Mouse (Mus musculus) liver, postnatal 0 days (tissue): ENCODE measurements at regions not wholly inside any gene's neighbourhood (a gene's known extent, or its start where the extent isn't known, plus 50 kb on each side); places are given as distances from the start of the nearest gene placed in this dataset.

Experiments
- ATAC-seq: fragments of 200-750 bp; cut with Nextera tagmentation; 2 replicates; pipeline ENCODE4 v1.8.0; 2017; ENCODE audit warnings: mild to moderate bottlenecking, moderate library complexity
- DNase-seq: peaks from one replicate; pipeline ENCODE4 v3.0.0-alpha.2; 2016
- H3K27ac ChIP-seq: fragments of 300-500 bp; sonication (generic); 2 replicates; pipeline ENCODE4 v1.5.1; 2014; ENCODE audit warnings: antibody characterized with exemption, moderate library complexity, mild to moderate bottlenecking, low read depth
- H3K27me3 ChIP-seq: fragments of 300-500 bp; sonication (generic); 2 replicates; pipeline ENCODE4 v1.6.1; 2014; ENCODE audit warnings: low read length, control low read depth, mixed read lengths; ENCODE audit not compliant: insufficient read depth
- H3K36me3 ChIP-seq: fragments of 300-500 bp; sonication (generic); replicated peaks from 2 replicates; pipeline ENCODE4 v1.6.1; 2014; ENCODE audit warnings: mild to moderate bottlenecking, control low read depth, low read length, moderate library complexity, mixed read lengths; ENCODE audit not compliant: insufficient read depth
- H3K4me1 ChIP-seq: fragments of 300-500 bp; sonication (generic); 2 replicates; pipeline ENCODE4 v1.6.1; 2014; ENCODE audit warnings: antibody characterized with exemption, mild to moderate bottlenecking, control low read depth; ENCODE audit not compliant: insufficient read depth
- H3K4me2 ChIP-seq: fragments of 300-500 bp; sonication (generic); 2 replicates; pipeline ENCODE4 v1.6.1; 2014; ENCODE audit warnings: low read depth, mild to moderate bottlenecking, low read length, moderate library complexity, mixed read lengths
- H3K4me3 ChIP-seq: fragments of 300-500 bp; sonication (generic); 2 replicates; pipeline ENCODE4 v1.5.1; 2014; ENCODE audit warnings: low read depth, low read length
- H3K9ac ChIP-seq: fragments of 300-500 bp; sonication (generic); replicated peaks from 2 replicates; pipeline ENCODE4 v1.6.1; 2014; ENCODE audit warnings: mild to moderate bottlenecking, moderate library complexity
- H3K9me3 ChIP-seq: fragments of 300-500 bp; sonication (generic); 2 replicates; pipeline ENCODE4 v1.6.1; 2016; ENCODE audit warnings: mild to moderate bottlenecking, control low read depth, low read length, mixed read lengths
- CTCF ChIP-seq: sonication (generic); IDR thresholded peaks from 2 replicates; pipeline ENCODE4 v1.5.1; 2016; ENCODE audit warnings: antibody characterized with exemption, low read depth
- EP300 ChIP-seq: IDR thresholded peaks from 2 replicates; pipeline ENCODE4 v1.6.1; 2016; ENCODE audit warnings: antibody characterized with exemption, low read depth, mild to moderate bottlenecking
- WGBS: fragments of 180-500 bp; shearing (Covaris S2); extraction: QIAGEN DNeasy Blood & Tissue Kit; methylation state at CpG from one replicate; pipeline ENCODE4 v1.1.7; 2014; ENCODE audit not compliant: insufficient replicate concordance; 5-methylcytosine and 5-hydroxymethylcytosine counted together

- Histone ChIP-seq H3K36me3 (no peaks in the 10 kb centered on the region), H3K4me2 (no peak overlapping the region), H3K27me3 (no peaks in the 10 kb centered on the region), H3K27ac (no peak overlapping the region), H3K9ac (no peak overlapping the region), H3K4me3 (no peak overlapping the region), H3K9me3 (no peaks in the 10 kb centered on the region), H3K4me1 (no peaks in the 10 kb centered on the region)
- ATAC-seq (no peak), DNase-seq (no peak)
- no peak for TF ChIP-seq EP300
- 78% methylated on average over 5 of the region's 5 CpGs for WGBS
These were observed 124.7 kb downstream of the Aipl1 start for GRCm38 (mm10) chr11:71912626-71913025.

DNA sequence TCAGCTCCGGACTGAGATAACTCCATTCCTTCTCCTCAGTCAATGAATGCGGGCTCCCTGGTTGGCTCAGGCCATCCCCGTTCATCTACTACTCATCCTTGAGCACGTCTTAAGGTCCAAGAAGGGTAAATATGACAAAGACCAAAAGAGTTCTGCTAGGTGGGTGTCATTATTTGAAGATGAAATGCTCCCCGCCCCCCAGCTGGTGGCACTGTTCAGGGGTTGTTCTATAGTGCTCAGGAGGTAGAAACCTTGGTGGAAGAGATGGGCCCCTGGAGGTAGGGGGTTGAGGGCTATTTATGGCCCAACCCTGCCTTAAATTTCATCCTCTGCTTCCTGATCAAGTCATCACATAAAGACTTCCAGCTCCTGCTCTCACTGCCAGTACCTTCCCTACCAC is 126.0 kb downstream of the Aipl1 start:
- DNase-seq (no peak), ATAC-seq (no peak)
- no peaks in the 10 kb centered on the region for H3K36me3 ChIP-seq
- no peak overlapping the region for H3K4me2 ChIP-seq
- no peak overlapping the region for H3K4me3 ChIP-seq
- no peak overlapping the region for H3K27ac ChIP-seq
- no peaks in the 10 kb centered on the region for H3K4me1 ChIP-seq
- H3K9me3 ChIP-seq, result no peaks in the 10 kb centered on the region
- H3K9ac ChIP-seq, result no peak overlapping the region
- 70% methylated on average over 5 of the region's 5 CpGs for WGBS
- TF ChIP-seq EP300, result no peak
- TF ChIP-seq CTCF, result no peak
- H3K27me3 ChIP-seq, result no peaks in the 10 kb centered on the region

DNA sequence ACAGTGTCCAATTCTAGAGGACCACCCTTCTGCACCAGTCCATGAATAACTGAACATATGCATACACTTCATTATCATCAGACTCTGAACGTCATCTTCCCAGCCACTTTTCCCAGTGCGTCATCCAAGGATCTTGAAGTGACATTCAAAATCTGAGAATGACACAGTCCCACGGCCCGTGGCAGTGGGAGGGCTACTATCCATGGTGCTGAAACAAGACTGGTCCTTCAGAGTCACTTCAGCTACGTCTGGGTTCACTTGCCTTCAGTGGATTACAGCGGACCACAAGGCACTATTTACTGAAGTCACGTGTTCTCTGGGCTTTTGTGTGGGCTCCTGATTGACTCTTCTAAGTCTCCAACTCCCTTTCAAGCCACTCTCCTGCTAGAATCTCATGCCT is 128.7 kb downstream of the Aipl1 start:
- no peaks in the 10 kb centered on the region for H3K36me3 ChIP-seq
- no peak overlapping the region for H3K9ac ChIP-seq
- H3K4me3 ChIP-seq, result no peak overlapping the region
- H3K4me1 ChIP-seq, result no peaks in the 10 kb centered on the region
- DNase-seq (no peak), ATAC-seq (no peak)
- no peak for TF ChIP-seq CTCF
- no peak for TF ChIP-seq EP300
- no peak overlapping the region for H3K27ac ChIP-seq
- WGBS, result 32% methylated on average over 7 of the region's 7 CpGs
- no peak overlapping the region for H3K4me2 ChIP-seq
- H3K27me3 ChIP-seq, result no peaks in the 10 kb centered on the region
- H3K9me3 ChIP-seq, result no peaks in the 10 kb centered on the region

DNA sequence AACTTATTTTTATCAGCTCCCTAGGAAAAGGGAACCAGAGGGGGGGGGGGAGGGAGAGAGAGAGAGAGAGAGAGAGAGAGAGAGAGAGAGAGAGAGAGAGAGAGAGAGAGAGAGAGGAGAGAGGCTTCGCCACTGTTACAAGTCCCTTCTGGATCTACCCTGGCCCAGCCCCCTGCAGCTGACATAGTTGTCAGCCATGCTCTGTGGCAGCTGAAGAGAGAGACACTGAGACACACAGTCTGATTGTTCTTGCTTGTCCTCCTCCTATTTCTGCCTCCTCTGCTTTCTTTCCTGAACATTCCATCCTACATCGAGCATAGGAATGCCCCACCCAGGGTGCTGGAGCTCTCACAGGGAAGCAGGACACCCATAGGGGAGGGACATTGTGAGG is 134.3 kb downstream of the Aipl1 start:
- H3K4me3 ChIP-seq, result no peak overlapping the region
- no peaks in the 10 kb centered on the region for H3K9me3 ChIP-seq
- H3K36me3 ChIP-seq, result no peaks in the 10 kb centered on the region
- TF ChIP-seq EP300 (no peak), CTCF (no peak)
- DNase-seq (no peak), ATAC-seq (no peak)
- no peak overlapping the region for H3K9ac ChIP-seq
- H3K4me1 ChIP-seq, result no peaks in the 10 kb centered on the region
- no peaks in the 10 kb centered on the region for H3K27me3 ChIP-seq
- no peak overlapping the region for H3K4me2 ChIP-seq
- H3K27ac ChIP-seq, result no peak overlapping the region
- 32% methylated on average over 2 of the region's 2 CpGs for WGBS

DNA sequence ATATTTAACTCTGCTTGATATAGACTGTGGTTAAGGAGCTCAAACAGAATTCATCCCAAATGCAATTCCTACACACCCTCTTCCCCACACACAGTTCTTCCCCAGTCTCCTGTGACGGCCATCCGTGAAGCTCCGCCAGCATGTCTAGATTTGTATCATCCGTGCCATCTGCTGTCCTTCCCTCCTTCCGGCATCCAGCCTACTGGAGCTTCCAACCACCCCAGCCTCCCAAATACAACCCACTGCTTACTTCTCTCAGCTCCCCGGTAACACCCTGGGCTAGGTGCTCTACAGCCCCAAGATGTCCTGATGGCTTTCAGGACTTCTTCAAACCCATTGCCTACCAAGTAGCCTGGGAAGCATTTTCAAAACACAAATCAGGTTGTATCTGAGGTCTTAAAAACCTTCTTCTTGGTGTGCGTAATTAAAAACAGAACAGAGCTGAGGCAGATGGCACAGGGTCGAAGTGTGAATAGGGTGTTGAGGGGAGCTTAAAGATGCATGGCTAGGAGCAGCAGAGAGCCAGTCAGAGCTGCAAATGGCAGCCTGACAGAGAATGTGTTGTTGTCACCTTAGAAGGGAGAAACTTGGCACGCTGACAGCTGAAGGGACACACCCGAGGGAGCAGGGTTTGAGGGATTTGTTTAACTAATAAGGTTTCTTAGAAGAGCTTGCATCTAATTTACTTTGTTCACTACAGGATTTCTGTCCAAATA is 134.8 kb downstream of the Aipl1 start:
- Histone ChIP-seq H3K36me3 (no peaks in the 10 kb centered on the region), H3K4me3 (no peak overlapping the region), H3K4me2 (no peak overlapping the region), H3K9me3 (no peaks in the 10 kb centered on the region), H3K9ac (no peak overlapping the region), H3K27me3 (no peaks in the 10 kb centered on the region), H3K4me1 (no peaks in the 10 kb centered on the region), H3K27ac (no peak overlapping the region)
- 57% methylated on average over 10 of the region's 10 CpGs for WGBS
- DNase-seq (no peak), ATAC-seq (no peak)
- no peak for TF ChIP-seq EP300
- no peak for TF ChIP-seq CTCF

GRCm38 (mm10) chr11:71900816-71901215 is 136.5 kb downstream of the Aipl1 start:
- Histone ChIP-seq H3K4me2 (no peak overlapping the region), H3K36me3 (no peaks in the 10 kb centered on the region), H3K9me3 (no peaks in the 10 kb centered on the region), H3K4me1 (no peaks in the 10 kb centered on the region), H3K27ac (no peak overlapping the region), H3K4me3 (no peak overlapping the region), H3K9ac (no peak overlapping the region), H3K27me3 (no peaks in the 10 kb centered on the region)
- TF ChIP-seq CTCF, result no peak
- TF ChIP-seq EP300, result no peak
- DNase-seq, result no peak
- no peak for ATAC-seq

DNA sequence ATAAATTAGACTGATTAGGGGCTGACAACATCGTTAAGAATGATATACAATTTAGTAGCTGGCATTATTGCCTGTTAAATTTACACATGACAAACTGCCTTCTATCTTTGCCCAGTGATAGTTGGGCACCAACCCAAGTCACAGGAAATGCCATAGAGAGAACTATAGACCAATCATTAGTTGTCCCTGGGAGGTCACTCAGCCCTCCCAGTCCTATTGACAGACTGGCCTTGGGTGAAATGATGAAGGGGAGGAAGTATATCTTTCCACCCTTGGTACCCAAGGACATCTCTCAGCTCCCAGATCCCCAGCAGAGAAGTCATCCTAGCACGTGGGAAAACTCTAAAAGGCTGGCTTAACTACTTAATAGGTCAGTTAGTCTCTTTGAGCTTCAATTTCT is 139.8 kb downstream of the Aipl1 start:
- Histone ChIP-seq H3K27me3 (no peaks in the 10 kb centered on the region), H3K4me1 (no peaks in the 10 kb centered on the region), H3K27ac (no peak overlapping the region), H3K9ac (no peak overlapping the region), H3K36me3 (no peaks in the 10 kb centered on the region), H3K4me2 (no peak overlapping the region), H3K9me3 (no peaks in the 10 kb centered on the region), H3K4me3 (no peak overlapping the region)
- WGBS, result 51% methylated on average over 2 of the region's 2 CpGs
- ATAC-seq (no peak), DNase-seq (no peak)
- no peak for TF ChIP-seq EP300
- TF ChIP-seq CTCF, result no peak
